Mouse (Mus musculus) kidney, adult 2 months (tissue): ENCODE measurements at regions not wholly inside any gene's neighbourhood (a gene's known extent, or its start where the extent isn't known, plus 50 kb on each side); places are given as distances from the start of the nearest gene placed in this dataset.

Experiments
- CTCF ChIP-seq: fragments of 200-500 bp; conservative IDR thresholded peaks from 2 replicates; pipeline ENCODE4 v1.5.1; 2011; ENCODE audit warnings: low read depth, mild to moderate bottlenecking, control low read depth, low read length, moderate library complexity, mixed read lengths; ENCODE audit not compliant: insufficient read depth, insufficient read length
- POLR2A ChIP-seq: fragments of 200-500 bp; IDR thresholded peaks from one replicate; pipeline ENCODE4 v1.6.1; 2011; ENCODE audit warnings: low read depth, low read length, control low read depth

- no peak for TF ChIP-seq CTCF
- no peak for TF ChIP-seq POLR2A
Observed at GRCm38 (mm10) chr1:184335281-184335680, 301.2 kb upstream of the 1700056E22Rik start.
